Mouse (Mus musculus): ENCODE results near the gene Meis2.

DNA sequence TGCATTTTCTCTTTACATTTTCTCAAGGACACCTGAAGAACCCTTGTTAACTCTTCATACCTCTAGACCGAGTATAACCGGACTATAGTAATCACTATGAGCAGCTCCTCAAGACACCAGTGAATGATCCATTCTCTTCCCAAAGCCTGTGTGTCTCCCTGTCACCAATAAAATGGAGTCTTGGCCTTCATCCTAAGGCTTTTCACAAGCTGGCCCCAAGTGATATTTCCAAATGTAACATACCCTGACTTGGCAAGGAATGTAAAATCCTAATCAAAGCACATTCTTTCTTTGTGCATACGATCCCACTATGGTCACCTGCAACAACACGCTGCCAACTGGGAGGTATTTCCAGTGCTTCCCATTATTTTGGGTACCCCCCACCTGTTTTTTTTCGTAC, 125.8 kb downstream of the Meis2 start:
- TF ChIP-seq CTCF (IDR thresholded peaks at IDR 0.05; ENCODE audit: control insufficient read depth, insufficient read depth, insufficient replicate concordance, low read depth, low read length) (no peak), POLR2A (IDR thresholded peaks at IDR 0.05; ENCODE audit: control insufficient read depth, low read depth, low read length) (no peak)
